In the genomic region with DNA sequence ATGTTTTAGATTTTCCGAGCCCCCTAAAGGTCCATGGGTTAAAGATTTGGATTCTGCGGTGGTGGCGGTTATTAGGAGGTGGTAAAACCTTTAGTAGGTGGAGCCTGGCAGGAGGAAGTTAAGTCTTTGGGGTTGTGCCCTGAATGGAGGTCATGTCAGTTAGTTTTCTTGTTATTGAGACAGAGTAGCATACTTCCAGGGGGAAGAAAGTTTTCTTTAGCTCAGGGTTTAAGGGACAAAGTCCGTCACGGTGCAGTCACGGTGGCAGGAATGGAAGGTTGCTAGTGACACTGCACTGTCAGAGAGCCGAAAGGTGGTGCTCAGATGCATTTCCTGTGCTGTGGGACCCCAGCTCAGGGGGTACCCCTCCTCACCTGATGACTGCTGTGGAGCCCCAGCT, we compare ENCODE assay signal across 33 mouse cellular contexts. TPM values are rescaled to one million over a fixed set of nuclear protein-coding genes. Genes with fewer than 3 reads are reported as not detected.
A peak's percentile ranks its signal among the peaks of the same experiment; 100 is the strongest.
DNase-seq lines count a peak whose midpoint lies in the region; ATAC-seq and TF ChIP-seq lines count a peak whose summit lies in the region.
"Had no signal": no experiment of that assay in that cellular context is flagged by ENCODE, and none has a peak within 500 bp of the region (broad histone marks: within the 10 kb centered on the region; RNA-seq: fewer than 3 reads in every experiment).

No protein-coding gene starts in this region.

- H3K4me2 ChIP-seq in intestine, postnatal 0 days (replicated peaks; ENCODE audit: low read depth) = peak overlapping the region; percentile 3
- no peak overlapping the region for H3K4me2 ChIP-seq in stomach, postnatal 0 days (replicated peaks; ENCODE audit: low read depth)
- H3K4me2 ChIP-seq in hindbrain, embryonic 12.5 days (replicated peaks) = no peak overlapping the region
- H3K4me2 ChIP-seq: embryonic facial prominence, embryonic 12.5 days; forebrain, embryonic 15.5 days; heart, embryonic 11.5 days; hindbrain, embryonic 13.5 days; midbrain, embryonic 15.5 days; neural tube, embryonic 15.5 days had no signal

- peak overlapping the region; percentile 68 for H3K27ac ChIP-seq in intestine, postnatal 0 days (ENCODE audit: low read depth, low read length)
- 0 out of 2 replicates have a peak overlapping the region, but pooled peaks have one; percentile 36 for H3K27ac ChIP-seq in stomach, postnatal 0 days (replicated peaks)
- no peak overlapping the region for H3K27ac ChIP-seq in hindbrain, embryonic 12.5 days
- H3K27ac ChIP-seq: embryonic facial prominence, embryonic 12.5 days; forebrain, embryonic 10.5 days; forebrain, embryonic 15.5 days; gastrocnemius, adult 2 months; hindbrain, embryonic 13.5 days; liver, embryonic 14.5 days; macrophage; midbrain, embryonic 15.5 days; neural tube, embryonic 15.5 days had no signal

- DNase-seq in kidney, adult 11 months = peak; percentile 42
- DNase-seq in kidney, postnatal 4 days = no peak
- peak; percentile 12 for DNase-seq in A20 (ENCODE audit: low read depth, low spot score)
- DNase-seq in stomach, postnatal 0 days (ENCODE audit: low spot score) = no peak
- DNase-seq in thymus, adult 18-20 months = no peak
- DNase-seq: adrenal gland, postnatal 14 days; cerebellum, adult 11 months; cerebellum, adult 9-10 months; cerebellum, postnatal 36 days; gastrocnemius, adult 2 months; gastrocnemius, postnatal 36 days; heart, adult 18-20 months; heart, postnatal 36 days; layer of hippocampus, adult 9-11 months; liver; lung, adult 2 months; lung, postnatal 10 days; retina, postnatal 1 day; right cerebral cortex, postnatal 25 days; spleen, adult 18-20 months; thymus, postnatal 4 days had no signal

- TF ChIP-seq CTCF in intestine, postnatal 0 days (IDR thresholded peaks at IDR 0.05; ENCODE audit: low read depth) = no peak
- TF ChIP-seq CTCF in stomach, postnatal 0 days (IDR thresholded peaks at IDR 0.05; ENCODE audit: low read depth) = no peak

- TF ChIP-seq EP300 in stomach, postnatal 0 days (optimal IDR thresholded peaks at IDR 0.05) = no peak

- no peaks in the 10 kb centered on the region for H3K36me3 ChIP-seq in intestine, postnatal 0 days (ENCODE audit: control insufficient read depth, insufficient read depth)
- H3K36me3 ChIP-seq in stomach, postnatal 0 days (ENCODE audit: control insufficient read depth, insufficient read depth, low read length) = no peaks in the 10 kb centered on the region
- no peaks in the 10 kb centered on the region for H3K36me3 ChIP-seq in hindbrain, embryonic 12.5 days
- H3K36me3 ChIP-seq: embryonic facial prominence, embryonic 12.5 days; midbrain, embryonic 15.5 days had no signal

- no peaks in the 10 kb centered on the region for H3K27me3 ChIP-seq in intestine, postnatal 0 days (replicated peaks; ENCODE audit: control insufficient read depth, insufficient read depth, low read length)
- H3K27me3 ChIP-seq in stomach, postnatal 0 days (ENCODE audit: control insufficient read depth, insufficient read depth, low read length) = no peaks in the 10 kb centered on the region
- H3K27me3 ChIP-seq in hindbrain, embryonic 12.5 days = no peaks in the 10 kb centered on the region
- H3K27me3 ChIP-seq: embryonic facial prominence, embryonic 12.5 days; forebrain, embryonic 15.5 days; hindbrain, embryonic 13.5 days; midbrain, embryonic 15.5 days; neural tube, embryonic 15.5 days had no signal

- no peak overlapping the region for H3K9ac ChIP-seq in intestine, postnatal 0 days (ENCODE audit: low read depth, low read length)
- H3K9ac ChIP-seq in stomach, postnatal 0 days (ENCODE audit: low read length) = no peak overlapping the region
- no peak overlapping the region for H3K9ac ChIP-seq in hindbrain, embryonic 12.5 days
- H3K9ac ChIP-seq: embryonic facial prominence, embryonic 12.5 days; forebrain, embryonic 15.5 days; hindbrain, embryonic 13.5 days; liver, embryonic 14.5 days; midbrain, embryonic 15.5 days; neural tube, embryonic 15.5 days had no signal

- ATAC-seq in intestine, postnatal 0 days = peak; percentile 86
- ATAC-seq in stomach, postnatal 0 days (ENCODE audit: low FRiP score, low TSS enrichment) = peak; percentile 49
- no peak for ATAC-seq in hindbrain, embryonic 12.5 days (ENCODE audit: low FRiP score)
- ATAC-seq: midbrain, embryonic 15.5 days had no signal

- 48% methylated on average over 7 of the region's 7 CpGs for WGBS in intestine, postnatal 0 days
- 73% methylated on average over 7 of the region's 7 CpGs for WGBS in stomach, postnatal 0 days
- 89% methylated on average over 7 of the region's 7 CpGs for WGBS in hindbrain, embryonic 12.5 days

- no peak overlapping the region for H3K4me3 ChIP-seq in intestine, postnatal 0 days (ENCODE audit: low read depth, low read length)
- H3K4me3 ChIP-seq in stomach, postnatal 0 days (ENCODE audit: low read depth, low read length) = no peak overlapping the region
- no peak overlapping the region for H3K4me3 ChIP-seq in hindbrain, embryonic 12.5 days
- H3K4me3 ChIP-seq: embryonic facial prominence, embryonic 12.5 days; forebrain, embryonic 10.5 days; forebrain, embryonic 15.5 days; gastrocnemius, adult 2 months; hindbrain, embryonic 13.5 days; midbrain, embryonic 15.5 days; neural tube, embryonic 15.5 days had no signal

- no peaks in the 10 kb centered on the region for H3K9me3 ChIP-seq in intestine, postnatal 0 days (ENCODE audit: control insufficient read depth)
- no peaks in the 10 kb centered on the region for H3K9me3 ChIP-seq in stomach, postnatal 0 days (ENCODE audit: control insufficient read depth, low read length)
- no peaks in the 10 kb centered on the region for H3K9me3 ChIP-seq in hindbrain, embryonic 12.5 days (replicated peaks)
- H3K9me3 ChIP-seq: embryonic facial prominence, embryonic 12.5 days; forebrain, embryonic 10.5 days; forebrain, embryonic 15.5 days; G1E; hindbrain, embryonic 13.5 days; midbrain, embryonic 15.5 days; neural tube, embryonic 15.5 days had no signal

- peaks cover 10% of the 10 kb centered on the region; the same call in 1 of the 2 replicates for H3K4me1 ChIP-seq in intestine, postnatal 0 days (replicated peaks; ENCODE audit: control insufficient read depth, insufficient read depth, low read length)
- no peaks in the 10 kb centered on the region for H3K4me1 ChIP-seq in stomach, postnatal 0 days (replicated peaks; ENCODE audit: control insufficient read depth, insufficient read depth)
- no peaks in the 10 kb centered on the region for H3K4me1 ChIP-seq in hindbrain, embryonic 12.5 days
- H3K4me1 ChIP-seq: embryonic facial prominence, embryonic 12.5 days; forebrain, embryonic 10.5 days; forebrain, embryonic 15.5 days; hindbrain, embryonic 13.5 days; midbrain, embryonic 15.5 days; neural tube, embryonic 15.5 days had no signal

RNA-seq across cellular contexts. Expression of gene Ighmbp2, which starts 15.0 kb away (rescaled TPM):
- 3.2 and 3.7 TPM in 2 replicates for polyA plus RNA-seq in intestine, postnatal 0 days (2015; fragmentation: Nextera tagmentation; extraction: Ambion mirVana)
- 3.9 and 4.0 TPM in 2 replicates for polyA plus RNA-seq in stomach, postnatal 0 days (2015; fragmentation: Nextera tagmentation; extraction: Ambion mirVana)
- 11.8 and 12.7 TPM in 2 replicates for polyA plus RNA-seq in hindbrain, embryonic 12.5 days (2016; fragmentation: Nextera tagmentation; extraction: Ambion mirVana)

RNA-seq across cellular contexts. Expression of gene Mrpl21, which starts 15.1 kb away (rescaled TPM):
- 69.1 and 75.1 TPM in 2 replicates for polyA plus RNA-seq in intestine, postnatal 0 days (2015; fragmentation: Nextera tagmentation; extraction: Ambion mirVana)
- polyA plus RNA-seq in stomach, postnatal 0 days (2015; fragmentation: Nextera tagmentation; extraction: Ambion mirVana) = 81.6 and 87.2 TPM in 2 replicates
- 110 and 114 TPM in 2 replicates for polyA plus RNA-seq in hindbrain, embryonic 12.5 days (2016; fragmentation: Nextera tagmentation; extraction: Ambion mirVana)

RNA-seq across cellular contexts. Expression of gene Cpt1a, which starts 24.4 kb away (rescaled TPM):
- 104 and 105 TPM in 2 replicates for polyA plus RNA-seq in intestine, postnatal 0 days (2015; fragmentation: Nextera tagmentation; extraction: Ambion mirVana)
- 59.5 and 62.0 TPM in 2 replicates for polyA plus RNA-seq in stomach, postnatal 0 days (2015; fragmentation: Nextera tagmentation; extraction: Ambion mirVana)
- 13.2 and 14.0 TPM in 2 replicates for polyA plus RNA-seq in hindbrain, embryonic 12.5 days (2016; fragmentation: Nextera tagmentation; extraction: Ambion mirVana)

Comparison
In these comparisons a context has a peak if more than half of its experiments do, and no peak if none do; other contexts are left out.
1. DNase-seq: peak in kidney, adult 11 months (single experiment) and A20 (single experiment); none in kidney, postnatal 4 days (0 of 2), stomach, postnatal 0 days (single experiment) and thymus, adult 18-20 months (0 of 2).